Mouse (Mus musculus) retina, embryonic 14.5 days (tissue): ENCODE measurements at regions not wholly inside any gene's neighbourhood (a gene's known extent, or its start where the extent isn't known, plus 50 kb on each side); places are given as distances from the start of the nearest gene placed in this dataset.

Experiments used
- DNase-seq: peaks from one replicate; pipeline ENCODE4 v3.0.0-alpha.2; 2015; ENCODE audit warnings: low spot score

- no peak for DNase-seq
These were observed 199.3 kb downstream of the Sox4 start for GRCm38 (mm10) chr13:28754207-28754606.

DNA sequence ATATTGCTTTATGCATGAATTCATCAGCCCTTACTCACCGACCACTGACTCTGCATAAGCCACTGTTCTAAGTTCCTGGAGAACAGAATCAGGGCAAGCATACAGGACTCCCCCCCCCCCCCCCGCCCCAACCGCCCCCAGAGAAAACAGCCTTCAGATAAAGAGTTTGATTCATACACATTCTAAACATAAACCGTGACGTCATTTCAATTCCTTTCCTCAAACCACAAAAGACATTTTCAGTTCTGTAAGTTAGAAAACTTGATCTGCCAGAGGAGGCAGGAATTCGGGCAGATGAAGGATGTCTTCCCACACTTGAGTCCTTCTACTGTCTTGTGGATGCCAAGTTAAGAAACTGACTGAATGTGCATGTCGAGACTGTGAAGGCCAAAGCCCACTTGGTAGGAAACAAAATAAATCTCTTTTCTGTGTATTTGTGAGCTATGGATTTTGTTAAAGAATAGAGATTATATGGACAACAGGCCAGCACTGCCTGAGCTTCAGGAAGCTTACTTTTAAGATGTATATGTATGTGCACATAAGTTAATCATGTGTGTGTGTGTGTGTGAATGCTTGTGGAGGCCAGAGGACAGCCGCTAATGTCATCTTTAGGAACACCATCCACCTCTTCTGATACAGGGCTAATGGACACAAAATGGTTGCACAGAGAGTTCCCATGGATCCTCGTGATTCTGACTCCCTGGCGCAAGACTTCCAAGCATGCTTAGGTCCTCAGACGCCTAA, 202.4 kb downstream of the Sox4 start:
- DNase-seq: no peak

GRCm38 (mm10) chr13:28740158-28740670, 213.3 kb downstream of the Sox4 start:
- DNase-seq: no peak

GRCm38 (mm10) chr13:28738160-28739100, 215.1 kb downstream of the Sox4 start:
- DNase-seq: no peak

- peak; percentile 41 for DNase-seq
These were observed 221.0 kb downstream of the Sox4 start for GRCm38 (mm10) chr13:28732475-28732874.

- DNase-seq: peak; percentile 42
These were observed 221.5 kb downstream of the Sox4 start for GRCm38 (mm10) chr13:28732036-28732435.

DNA sequence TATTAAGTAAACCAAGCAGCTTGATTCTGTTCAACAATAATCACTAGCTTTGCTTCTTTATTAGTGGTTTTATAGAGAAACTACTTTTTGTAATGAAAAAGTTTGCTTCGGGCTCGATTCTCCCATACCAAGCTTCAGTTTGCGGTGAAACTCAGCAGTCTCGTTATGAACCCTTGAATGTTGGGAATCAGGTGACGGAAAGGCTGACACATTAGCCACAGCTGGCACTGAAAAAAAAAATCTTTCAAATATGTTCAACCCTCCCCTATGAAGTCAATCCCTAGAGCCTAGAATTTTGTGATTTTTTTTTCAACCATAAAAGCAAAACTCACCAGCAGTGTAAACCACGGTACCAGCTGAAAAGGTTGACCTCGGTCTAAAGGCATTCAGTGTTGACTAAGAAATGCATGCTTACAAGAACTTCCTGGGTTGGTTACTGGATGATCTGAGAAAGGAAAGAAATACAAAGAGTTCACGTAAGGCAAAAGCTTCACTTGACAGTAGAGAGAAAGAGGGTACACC, 223.4 kb downstream of the Sox4 start:
- DNase-seq: no peak

- no peak for DNase-seq
These were observed 224.7 kb downstream of the Sox4 start for GRCm38 (mm10) chr13:28728768-28729167.

GRCm38 (mm10) chr13:28724300-28724699, 229.2 kb downstream of the Sox4 start:
- no peak for DNase-seq

DNA sequence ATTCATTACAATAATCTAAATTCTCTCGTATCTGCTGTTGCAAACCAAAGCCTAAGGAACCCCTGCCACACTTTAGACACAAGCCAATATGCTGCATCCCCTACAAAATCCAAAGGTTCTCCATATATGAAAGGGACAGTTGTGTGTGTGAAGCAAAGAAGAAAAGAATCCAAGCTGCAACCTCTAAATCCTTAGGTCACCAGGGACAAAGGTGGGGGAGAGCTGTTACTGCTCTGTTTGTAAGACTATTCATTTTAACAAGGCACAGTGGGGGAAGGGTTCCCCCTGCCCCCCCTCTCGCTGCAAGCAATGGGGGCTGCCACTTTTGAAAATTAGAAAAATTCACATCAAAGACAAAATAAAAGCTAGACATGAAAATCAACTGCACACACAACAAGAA, 231.4 kb downstream of the Sox4 start:
- no peak for DNase-seq

GRCm38 (mm10) chr13:28721548-28721981, 231.9 kb downstream of the Sox4 start:
- no peak for DNase-seq

- no peak for DNase-seq
These were observed 232.8 kb downstream of the Sox4 start for GRCm38 (mm10) chr13:28720639-28721239.

DNA sequence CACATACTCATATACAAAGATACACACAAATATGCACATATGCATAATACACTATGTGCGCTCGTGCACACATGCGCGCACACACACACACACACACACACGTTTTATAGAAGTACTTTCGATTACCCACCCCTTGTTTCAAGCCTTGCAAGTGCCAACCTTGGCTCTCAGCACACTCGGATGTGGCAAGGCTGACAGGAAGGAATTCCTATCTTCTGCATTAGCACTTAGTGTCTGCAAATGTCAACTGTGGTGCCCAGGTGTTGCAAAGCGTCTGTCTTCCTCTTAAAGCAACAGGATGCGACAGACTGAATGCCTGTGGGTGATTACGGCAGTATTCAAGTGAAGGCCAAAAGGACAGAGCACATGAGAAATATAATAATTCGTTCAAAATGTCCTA, 233.3 kb downstream of the Sox4 start:
- no peak for DNase-seq

- DNase-seq: no peak
These were observed 234.6 kb downstream of the Sox4 start for GRCm38 (mm10) chr13:28718868-28719265.

- peak; percentile 70 for DNase-seq
These were observed 235.2 kb downstream of the Sox4 start for GRCm38 (mm10) chr13:28718169-28718867.

GRCm38 (mm10) chr13:28717404-28717803, 236.1 kb downstream of the Sox4 start:
- no peak for DNase-seq

GRCm38 (mm10) chr13:28709966-28710365, 243.5 kb downstream of the Sox4 start:
- DNase-seq: no peak

GRCm38 (mm10) chr13:28701309-28701708, 252.2 kb downstream of the Sox4 start:
- no peak for DNase-seq

DNA sequence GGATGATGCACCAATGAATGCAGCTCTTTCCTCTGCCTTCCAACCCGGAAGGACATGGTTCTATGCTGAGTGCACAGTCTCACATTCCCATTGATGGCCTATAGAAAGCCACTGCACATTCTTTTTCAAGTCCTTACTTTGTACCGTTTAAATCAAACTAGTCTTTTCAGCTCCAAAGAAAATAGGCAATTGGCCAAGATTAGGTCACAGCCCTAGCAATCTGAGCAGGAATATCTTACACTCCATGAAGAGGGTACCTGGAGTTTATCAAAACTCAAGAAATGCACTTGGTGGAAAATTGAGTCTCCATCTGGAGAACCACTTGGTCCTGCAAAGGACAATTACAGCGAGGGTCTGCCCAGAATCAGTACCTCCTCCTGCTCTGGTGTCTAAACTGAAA, 253.4 kb downstream of the Sox4 start:
- DNase-seq: no peak

GRCm38 (mm10) chr13:28699490-28700032, 254.0 kb downstream of the Sox4 start:
- DNase-seq: no peak
